Mouse (Mus musculus): Measurements from ENCODE around the gene Tmem269. TPM values are rescaled to one million over a fixed set of nuclear protein-coding genes. Genes with fewer than 3 reads are reported as not detected.

Tmem269 gene
- polyA plus RNA-seq, 1 experiment, result not detected

DNA sequence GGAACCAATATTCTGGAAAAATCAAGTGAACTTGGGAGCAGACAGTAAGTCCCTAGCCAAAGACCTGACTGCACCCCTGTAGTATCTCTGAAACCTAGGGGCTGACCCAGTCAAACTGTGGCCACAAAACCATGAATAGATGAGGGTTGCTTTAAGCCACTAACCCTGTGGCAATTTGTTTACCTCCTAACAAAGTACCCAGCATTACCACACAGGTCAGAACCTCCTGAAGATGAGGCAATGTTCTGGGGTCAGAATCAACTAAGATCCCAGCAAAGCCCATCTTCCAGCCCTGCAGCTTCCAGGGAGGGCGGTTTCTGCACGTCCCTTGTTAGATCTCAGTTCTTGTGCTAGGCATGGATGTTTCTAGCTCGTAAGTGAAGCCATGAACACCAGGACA lies 6.5 kb upstream of the Tmem269 start:
- H3ac ChIP-seq (ENCODE audit: control insufficient read depth, insufficient read length, low read depth), result no peak overlapping the region
- H3K27me3 ChIP-seq (ENCODE audit: control insufficient read depth, insufficient read depth, insufficient read length), result no peaks in the 10 kb centered on the region
- H3K79me2 ChIP-seq (ENCODE audit: control insufficient read depth, insufficient read depth), result no peaks in the 10 kb centered on the region
- TF ChIP-seq FOSL1 (IDR thresholded peaks at IDR 0.05; ENCODE audit: insufficient read depth, low read length, poor library complexity, severe bottlenecking) (no peak), MAX (IDR thresholded peaks at IDR 0.05) (no peak), MYOD1 (IDR thresholded peaks at IDR 0.05; ENCODE audit: control insufficient read depth, insufficient read length, low read depth) (no peak), CTCF (IDR thresholded peaks at IDR 0.05; ENCODE audit: control insufficient read depth, insufficient read depth, insufficient read length) (no peak), USF1 (IDR thresholded peaks at IDR 0.05; ENCODE audit: low read depth) (no peak), CEBPB (IDR thresholded peaks at IDR 0.05; ENCODE audit: low read depth) (no peak), MYOG (IDR thresholded peaks at IDR 0.05; ENCODE audit: control insufficient read depth, extremely low read depth, insufficient read length) (no peak)
- no peaks in the 10 kb centered on the region for H3K79me3 ChIP-seq (ENCODE audit: low read depth)
- peaks cover 27% of the 10 kb centered on the region for H3K36me3 ChIP-seq (ENCODE audit: control insufficient read depth, insufficient read depth)
- H3K4me3 ChIP-seq (ENCODE audit: insufficient read depth, poor library complexity, severe bottlenecking), result no peak overlapping the region

DNA sequence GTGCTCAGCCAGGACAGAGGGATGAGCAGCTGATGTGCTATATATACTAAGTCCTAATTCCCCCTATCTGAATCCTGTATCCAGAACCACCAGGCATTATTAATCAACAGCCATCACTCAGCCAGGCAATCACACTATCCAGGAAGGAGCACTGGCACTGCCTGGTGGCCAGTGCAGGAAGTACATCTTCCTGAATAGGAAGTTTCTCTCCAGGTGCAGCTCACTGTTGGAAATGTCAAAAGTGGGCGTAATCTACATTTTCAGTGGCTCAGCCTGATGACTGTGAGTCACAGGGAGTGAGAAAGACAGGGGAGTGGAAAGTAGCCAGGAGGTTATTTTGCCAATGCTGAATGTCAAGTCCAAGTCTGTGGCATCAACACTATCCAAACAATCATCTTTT lies 5.7 kb upstream of the Tmem269 start:
- peaks cover 27% of the 10 kb centered on the region for H3K36me3 ChIP-seq (ENCODE audit: control insufficient read depth, insufficient read depth)
- H3K79me2 ChIP-seq (ENCODE audit: control insufficient read depth, insufficient read depth), result no peaks in the 10 kb centered on the region
- no peak overlapping the region for H3ac ChIP-seq (ENCODE audit: control insufficient read depth, insufficient read length, low read depth)
- TF ChIP-seq CTCF (IDR thresholded peaks at IDR 0.05; ENCODE audit: control insufficient read depth, insufficient read depth, insufficient read length) (peak; percentile 12), FOSL1 (IDR thresholded peaks at IDR 0.05; ENCODE audit: insufficient read depth, low read length, poor library complexity, severe bottlenecking) (no peak)
- H3K4me3 ChIP-seq (ENCODE audit: insufficient read depth, poor library complexity, severe bottlenecking), result no peak overlapping the region
- no peaks in the 10 kb centered on the region for H3K27me3 ChIP-seq (ENCODE audit: control insufficient read depth, insufficient read depth, insufficient read length)
- no peaks in the 10 kb centered on the region for H3K79me3 ChIP-seq (ENCODE audit: low read depth)

DNA sequence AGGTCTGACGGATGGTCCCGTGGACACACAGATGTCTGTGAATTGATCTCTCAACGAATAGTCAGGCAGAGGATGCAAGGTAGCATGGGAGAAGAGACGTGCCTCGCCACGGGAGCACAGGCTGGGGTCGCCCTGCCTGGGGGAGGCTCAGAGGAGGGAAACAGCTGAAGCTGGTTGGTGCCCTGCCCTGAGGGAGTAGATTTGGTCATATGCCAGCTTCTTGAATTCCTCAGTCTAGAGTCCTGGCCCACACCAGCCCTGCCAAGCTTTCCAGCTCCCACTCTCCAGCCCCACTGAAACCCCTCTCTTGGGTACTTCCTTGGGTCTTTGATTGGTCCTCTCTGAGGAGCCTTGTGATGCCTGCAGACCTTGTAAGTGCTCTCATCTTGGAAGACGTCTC lies 1.4 kb downstream of the Tmem269 start:
- Histone ChIP-seq H3K79me3 (ENCODE audit: low read depth) (no peaks in the 10 kb centered on the region), H3K27me3 (ENCODE audit: control insufficient read depth, insufficient read depth, insufficient read length) (peaks cover 9% of the 10 kb centered on the region), H3K4me3 (ENCODE audit: insufficient read depth, poor library complexity, severe bottlenecking) (no peak overlapping the region), H3K36me3 (ENCODE audit: control insufficient read depth, insufficient read depth) (no peaks in the 10 kb centered on the region), H3K79me2 (ENCODE audit: control insufficient read depth, insufficient read depth) (no peaks in the 10 kb centered on the region), H3ac (ENCODE audit: control insufficient read depth, insufficient read length, low read depth) (no peak overlapping the region)
- no peak for TF ChIP-seq FOSL1 (IDR thresholded peaks at IDR 0.05; ENCODE audit: insufficient read depth, low read length, poor library complexity, severe bottlenecking)
- no peak for TF ChIP-seq MYOD1 (IDR thresholded peaks at IDR 0.05; ENCODE audit: control insufficient read depth, insufficient read length, low read depth)
- no peak for TF ChIP-seq CEBPB (IDR thresholded peaks at IDR 0.05; ENCODE audit: low read depth)
- no peak for TF ChIP-seq MYOG (IDR thresholded peaks at IDR 0.05; ENCODE audit: control insufficient read depth, extremely low read depth, insufficient read length)
- TF ChIP-seq MAX (IDR thresholded peaks at IDR 0.05), result no peak
- TF ChIP-seq CTCF (IDR thresholded peaks at IDR 0.05; ENCODE audit: control insufficient read depth, insufficient read depth, insufficient read length), result no peak
- TF ChIP-seq USF1 (IDR thresholded peaks at IDR 0.05; ENCODE audit: low read depth), result no peak

DNA sequence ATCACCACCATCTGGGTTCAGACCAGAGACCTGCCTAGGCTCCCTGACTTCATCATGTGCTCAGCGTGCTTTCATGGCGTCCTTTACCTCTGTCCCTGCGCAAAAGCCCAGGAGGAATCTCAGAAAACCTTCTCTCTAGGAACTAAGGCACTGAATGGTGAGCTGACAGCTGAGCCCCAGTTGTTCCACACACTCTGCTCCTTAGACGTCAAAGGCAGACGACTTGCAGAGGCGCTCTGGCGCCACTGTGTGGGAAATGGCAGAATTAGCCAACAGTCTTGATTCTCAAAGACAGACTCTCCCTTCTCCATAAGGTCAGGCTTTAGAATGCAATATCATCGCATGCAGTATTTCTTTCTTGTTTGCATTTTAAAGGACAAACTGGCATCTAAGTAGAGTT lies 13.3 kb downstream of the Tmem269 start:
- no peaks in the 10 kb centered on the region for H3K79me3 ChIP-seq (ENCODE audit: low read depth)
- no peak overlapping the region for H3ac ChIP-seq (ENCODE audit: control insufficient read depth, insufficient read length, low read depth)
- TF ChIP-seq MAX (IDR thresholded peaks at IDR 0.05) (no peak), CTCF (IDR thresholded peaks at IDR 0.05; ENCODE audit: control insufficient read depth, insufficient read depth, insufficient read length) (peak; percentile 71)
- no peak overlapping the region for H3K4me3 ChIP-seq (ENCODE audit: insufficient read depth, poor library complexity, severe bottlenecking)
- no peaks in the 10 kb centered on the region for H3K79me2 ChIP-seq (ENCODE audit: control insufficient read depth, insufficient read depth)
- no peaks in the 10 kb centered on the region for H3K27me3 ChIP-seq (ENCODE audit: control insufficient read depth, insufficient read depth, insufficient read length)
- H3K36me3 ChIP-seq (ENCODE audit: control insufficient read depth, insufficient read depth), result no peaks in the 10 kb centered on the region

DNA sequence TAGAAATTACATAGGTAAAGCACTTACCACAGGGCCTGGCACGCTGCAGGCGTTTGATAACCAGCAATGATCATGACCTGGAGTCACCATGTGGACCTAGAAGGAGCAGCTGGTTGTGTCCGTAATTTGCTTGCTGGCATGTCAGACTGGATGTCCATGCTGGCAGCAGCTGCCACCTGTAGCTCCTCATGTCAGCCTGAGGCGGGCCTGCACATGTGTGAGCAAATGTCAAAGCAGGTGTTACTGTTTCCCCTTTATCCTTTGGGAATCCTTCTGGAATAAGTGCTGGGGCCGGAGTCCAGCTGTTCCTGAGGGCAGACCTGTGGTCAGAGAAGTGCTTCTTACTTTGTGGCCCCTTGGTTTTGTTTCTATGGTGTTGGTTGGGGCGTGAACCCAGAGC lies 19.9 kb downstream of the Tmem269 start:
- Histone ChIP-seq H3K4me3 (ENCODE audit: insufficient read depth, poor library complexity, severe bottlenecking) (no peak overlapping the region), H3ac (ENCODE audit: control insufficient read depth, insufficient read length, low read depth) (no peak overlapping the region), H3K27me3 (ENCODE audit: control insufficient read depth, insufficient read depth, insufficient read length) (no peaks in the 10 kb centered on the region), H3K79me3 (ENCODE audit: low read depth) (no peaks in the 10 kb centered on the region), H3K79me2 (ENCODE audit: control insufficient read depth, insufficient read depth) (no peaks in the 10 kb centered on the region), H3K36me3 (ENCODE audit: control insufficient read depth, insufficient read depth) (no peaks in the 10 kb centered on the region)
- TF ChIP-seq MYOD1 (IDR thresholded peaks at IDR 0.05; ENCODE audit: control insufficient read depth, insufficient read length, low read depth) (peak; percentile 16), CTCF (IDR thresholded peaks at IDR 0.05; ENCODE audit: control insufficient read depth, insufficient read depth, insufficient read length) (no peak)

DNA sequence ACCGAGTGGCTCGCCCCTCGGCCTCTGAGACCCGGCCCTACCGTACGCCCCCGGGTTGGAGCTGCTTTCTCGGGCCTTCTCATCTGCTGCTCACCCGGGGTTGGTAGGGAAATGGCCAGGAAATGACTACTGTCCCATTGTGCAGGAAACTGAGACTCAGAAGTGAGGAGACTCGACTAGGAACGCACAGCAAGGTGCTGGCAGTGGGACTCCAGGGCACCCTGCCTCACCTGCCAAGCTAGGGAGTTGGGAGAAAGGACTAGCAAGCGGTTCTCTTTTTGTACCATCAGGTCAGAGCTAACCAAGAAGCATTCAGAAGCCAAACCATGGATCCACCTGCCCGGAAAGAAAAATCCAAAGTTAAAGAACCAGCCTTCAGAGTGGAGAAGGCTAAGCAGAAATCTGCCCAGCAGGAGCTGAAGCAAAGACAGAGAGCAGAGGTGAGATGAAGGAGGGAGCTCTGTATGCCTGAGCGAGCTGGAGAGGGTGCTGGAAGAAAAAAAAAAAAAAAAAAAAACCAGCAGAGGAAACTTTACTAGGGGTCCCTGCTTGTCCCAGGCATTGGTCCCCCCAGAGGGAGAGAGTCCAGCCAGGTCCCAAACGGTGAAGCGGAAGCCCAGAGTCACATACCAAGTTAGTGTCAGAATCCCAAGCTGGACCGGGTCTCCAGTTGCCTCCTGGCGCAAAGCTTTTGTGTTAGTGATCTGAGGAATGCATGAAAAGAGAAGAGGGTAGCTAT lies 22.3 kb downstream of the Tmem269 start:
- Histone ChIP-seq H3K27me3 (ENCODE audit: control insufficient read depth, insufficient read depth, insufficient read length) (no peaks in the 10 kb centered on the region), H3K4me3 (ENCODE audit: insufficient read depth, poor library complexity, severe bottlenecking) (peak overlapping the region; percentile 43), H3K36me3 (ENCODE audit: control insufficient read depth, insufficient read depth) (no peaks in the 10 kb centered on the region), H3K79me2 (ENCODE audit: control insufficient read depth, insufficient read depth) (no peaks in the 10 kb centered on the region), H3ac (ENCODE audit: control insufficient read depth, insufficient read length, low read depth) (peak overlapping the region; percentile 82), H3K79me3 (ENCODE audit: low read depth) (no peaks in the 10 kb centered on the region)
- no peak for TF ChIP-seq CTCF (IDR thresholded peaks at IDR 0.05; ENCODE audit: control insufficient read depth, insufficient read depth, insufficient read length)
- TF ChIP-seq MAX (IDR thresholded peaks at IDR 0.05), result no peak
- TF ChIP-seq CEBPB (IDR thresholded peaks at IDR 0.05; ENCODE audit: low read depth), result no peak
- no peak for TF ChIP-seq MYOD1 (IDR thresholded peaks at IDR 0.05; ENCODE audit: control insufficient read depth, insufficient read length, low read depth)
- TF ChIP-seq USF1 (IDR thresholded peaks at IDR 0.05; ENCODE audit: low read depth), result no peak
- no peak for TF ChIP-seq FOSL1 (IDR thresholded peaks at IDR 0.05; ENCODE audit: insufficient read depth, low read length, poor library complexity, severe bottlenecking)
- TF ChIP-seq MYOG (IDR thresholded peaks at IDR 0.05; ENCODE audit: control insufficient read depth, extremely low read depth, insufficient read length), result no peak
